Mouse (Mus musculus) cerebellum, adult 8-10 months (tissue): ENCODE results near the gene Ugt2b1.
"Not testable (repeated sequence)": the region's sequence is repeated elsewhere in the genome, so short reads cannot be mapped to it uniquely, and the experiment has no call there.

Experiments used
- DNase-seq: peaks from one replicate; pipeline ENCODE4 v3.0.0; 2022

The Ugt2b1 gene

GRCm38 (mm10) chr5:86926426-86926825 is at the start of gene Ugt2b1:
TSS of gene Ugt2b1 (minus strand) at chr5:86926530.
- no peak for DNase-seq

DNA sequence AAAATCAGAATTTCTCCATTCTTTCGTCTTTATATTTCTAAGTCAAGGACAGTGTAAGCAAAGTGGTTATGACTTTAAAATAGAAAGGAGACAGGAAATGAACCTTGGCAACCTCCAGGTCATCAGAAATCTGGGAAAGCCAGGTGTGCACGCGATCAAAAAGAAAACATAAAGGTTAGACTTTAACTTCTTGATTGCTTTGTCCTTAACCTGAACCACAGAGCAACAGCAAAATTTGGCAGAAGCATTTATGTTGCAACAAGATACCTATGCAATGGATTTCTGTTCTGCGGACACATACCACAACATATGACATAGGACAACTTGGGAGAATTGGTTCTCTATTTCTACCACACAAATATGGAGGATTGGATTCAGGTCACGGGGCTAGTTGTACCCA is 40.9 kb upstream of the Ugt2b1 start:
- DNase-seq: not testable (repeated sequence)

- not testable (repeated sequence) for DNase-seq
Measured at GRCm38 (mm10) chr5:86962849-86963248, 36.5 kb upstream of the Ugt2b1 start.

DNA sequence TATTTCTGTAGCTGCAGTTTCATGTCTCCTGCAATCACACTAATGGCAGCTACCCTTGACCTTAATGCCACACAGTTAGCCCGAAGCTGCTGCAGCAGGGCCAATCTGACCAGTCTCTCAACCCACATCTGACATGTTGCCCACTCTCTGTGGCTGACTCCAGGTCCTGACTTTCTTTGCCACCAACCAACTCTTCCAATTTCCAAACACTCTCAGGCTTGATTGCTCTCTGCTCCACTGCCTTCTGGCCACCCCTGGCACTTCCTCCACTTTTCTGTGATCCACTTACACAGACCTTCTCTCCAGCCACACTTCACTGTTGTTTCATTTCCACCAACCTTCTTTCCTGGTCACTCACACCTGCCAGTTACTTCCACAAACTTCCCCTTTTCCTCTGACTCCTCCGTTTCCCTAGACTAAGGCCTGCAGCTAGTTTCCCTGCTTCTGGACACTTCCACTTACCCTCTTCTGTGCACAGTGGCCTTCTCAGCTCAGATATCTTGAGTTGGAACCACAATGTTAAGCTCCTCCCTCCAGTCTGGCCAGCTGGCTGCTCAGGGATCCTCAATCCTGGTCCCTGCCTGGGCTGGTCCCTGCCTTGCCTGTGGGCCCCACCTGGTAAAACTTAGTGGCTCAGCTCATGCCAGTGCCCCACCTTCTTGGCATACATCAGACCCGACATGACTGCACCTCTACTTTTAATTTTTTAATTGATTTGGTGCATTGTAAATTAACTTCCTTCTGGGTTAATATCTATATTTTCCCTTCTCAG is 35.4 kb upstream of the Ugt2b1 start:
- DNase-seq: no peak

DNA sequence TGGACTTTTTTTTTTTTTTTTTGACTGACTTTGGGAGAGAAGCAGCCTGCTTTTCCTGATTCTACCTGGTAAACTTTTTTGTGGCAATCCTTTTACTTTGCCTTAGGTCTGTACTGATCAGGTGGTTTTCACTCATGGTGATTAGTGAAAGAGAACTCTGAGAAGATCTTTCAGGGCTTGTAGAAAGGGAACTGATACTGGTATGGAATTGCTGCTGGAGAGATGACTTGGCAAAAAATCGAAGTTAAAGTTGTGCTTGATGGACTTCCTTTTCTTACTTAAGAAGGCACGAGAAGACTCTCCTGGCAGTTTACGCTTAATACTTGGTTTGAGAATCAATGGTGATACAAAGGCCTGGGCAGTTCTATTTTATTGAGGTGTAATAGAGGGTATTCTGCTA is 34.2 kb upstream of the Ugt2b1 start:
- no peak for DNase-seq

- DNase-seq: no peak
Measured at GRCm38 (mm10) chr5:86942111-86942510, 15.8 kb upstream of the Ugt2b1 start.

- DNase-seq: no peak
Measured at GRCm38 (mm10) chr5:86920661-86921233, 5.6 kb downstream of the Ugt2b1 start.

DNA sequence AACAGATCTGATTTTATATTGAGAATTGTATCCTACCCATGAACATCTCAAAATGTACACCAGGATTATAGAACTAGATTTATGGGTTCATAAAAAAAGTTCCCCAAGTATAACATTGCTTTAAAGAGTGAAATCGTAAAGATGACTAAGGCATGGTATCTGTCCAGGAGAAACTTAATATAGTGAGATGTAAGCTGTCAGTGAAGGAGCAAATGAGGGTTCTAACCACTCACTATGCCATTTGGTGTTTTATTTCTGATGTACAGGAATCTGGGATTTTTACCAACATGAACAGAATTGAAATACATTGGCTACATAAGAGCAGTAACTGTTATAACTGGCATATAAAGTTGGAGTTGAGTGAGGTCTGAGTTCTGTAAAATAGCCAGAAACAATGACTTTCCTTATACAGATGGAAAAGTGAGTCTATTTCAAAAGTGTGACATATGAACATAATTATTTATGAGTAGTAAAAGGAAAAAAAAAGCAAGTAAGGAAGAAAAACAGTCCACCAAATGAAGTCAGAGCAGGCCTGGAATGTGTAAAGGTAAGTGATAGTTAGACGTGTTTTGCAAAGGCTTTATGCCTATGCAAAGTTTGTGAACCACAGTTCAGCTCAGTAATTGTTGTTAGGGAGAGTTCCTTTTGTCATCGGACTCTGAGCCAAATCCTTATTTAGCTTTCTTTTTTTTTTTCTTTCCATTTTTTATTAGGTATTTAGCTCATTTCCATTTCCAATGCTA is 14.8 kb downstream of the Ugt2b1 start:
- no peak for DNase-seq

- no peak for DNase-seq
Measured at GRCm38 (mm10) chr5:86910770-86911169, 15.6 kb downstream of the Ugt2b1 start.

DNA sequence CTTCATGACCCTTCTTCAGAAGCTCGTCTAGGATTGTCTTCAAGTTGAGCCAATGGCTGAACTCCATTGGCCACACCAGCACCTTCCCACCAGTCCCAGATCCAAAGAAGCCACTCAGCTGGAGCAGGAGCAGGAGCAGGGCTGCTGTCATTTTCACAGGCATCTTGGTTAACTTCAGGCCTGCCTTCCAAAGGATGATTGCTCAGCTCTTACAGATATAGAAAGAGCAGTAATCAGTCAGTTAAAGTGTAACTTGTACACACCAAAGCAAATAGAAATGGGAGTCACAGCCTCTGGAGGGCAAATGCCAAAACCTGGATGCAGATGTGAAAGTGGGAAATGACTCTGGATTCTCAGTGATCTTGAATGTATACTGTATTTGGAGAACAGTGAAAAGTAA is 19.6 kb downstream of the Ugt2b1 start, which contains the start of gene Ugt2b34:
Gene Ugt2b34, minus strand, starts transcription at position 180 of the 400 bp plus-strand sequence.
- no peak for DNase-seq

GRCm38 (mm10) chr5:86889933-86890332 is 36.4 kb downstream of the Ugt2b1 start:
- no peak for DNase-seq

GRCm38 (mm10) chr5:86888420-86888819 is 37.9 kb downstream of the Ugt2b1 start:
- DNase-seq: no peak

DNA sequence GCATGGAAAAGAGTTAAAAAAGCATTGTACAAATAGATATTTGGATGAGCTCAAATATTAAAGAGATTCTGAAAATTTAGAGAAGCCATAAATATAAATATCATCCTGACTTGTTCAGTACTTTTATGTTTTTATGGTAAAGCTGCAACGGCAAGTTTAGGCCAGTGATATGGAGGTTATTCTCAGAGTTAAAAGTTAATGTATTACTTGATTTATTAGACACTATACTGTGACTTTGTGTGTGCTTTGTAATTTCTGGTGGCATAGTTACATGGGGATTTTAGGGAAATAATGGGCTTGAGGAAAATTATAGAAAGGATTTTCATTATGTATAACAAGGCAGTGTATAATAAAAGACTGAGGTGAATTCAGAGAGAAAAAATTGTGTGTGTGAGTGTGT is 39.2 kb downstream of the Ugt2b1 start:
- no peak for DNase-seq

GRCm38 (mm10) chr5:86886620-86887019 is 39.7 kb downstream of the Ugt2b1 start:
- no peak for DNase-seq

- DNase-seq: no peak
Measured at GRCm38 (mm10) chr5:86871877-86872276, 54.5 kb downstream of the Ugt2b1 start.
